Mouse (Mus musculus) heart, postnatal 0 days (tissue): ENCODE results near the gene Mbd4.

ENCODE experiments used
- CTCF ChIP-seq: IDR thresholded peaks from 2 replicates; pipeline ENCODE4 v1.5.1; 2016; ENCODE audit warnings: antibody characterized with exemption, control low read depth, low read depth
- EP300 ChIP-seq: IDR thresholded peaks from 2 replicates; pipeline ENCODE4 v1.6.1; 2016; ENCODE audit warnings: antibody characterized with exemption, low read depth

DNA sequence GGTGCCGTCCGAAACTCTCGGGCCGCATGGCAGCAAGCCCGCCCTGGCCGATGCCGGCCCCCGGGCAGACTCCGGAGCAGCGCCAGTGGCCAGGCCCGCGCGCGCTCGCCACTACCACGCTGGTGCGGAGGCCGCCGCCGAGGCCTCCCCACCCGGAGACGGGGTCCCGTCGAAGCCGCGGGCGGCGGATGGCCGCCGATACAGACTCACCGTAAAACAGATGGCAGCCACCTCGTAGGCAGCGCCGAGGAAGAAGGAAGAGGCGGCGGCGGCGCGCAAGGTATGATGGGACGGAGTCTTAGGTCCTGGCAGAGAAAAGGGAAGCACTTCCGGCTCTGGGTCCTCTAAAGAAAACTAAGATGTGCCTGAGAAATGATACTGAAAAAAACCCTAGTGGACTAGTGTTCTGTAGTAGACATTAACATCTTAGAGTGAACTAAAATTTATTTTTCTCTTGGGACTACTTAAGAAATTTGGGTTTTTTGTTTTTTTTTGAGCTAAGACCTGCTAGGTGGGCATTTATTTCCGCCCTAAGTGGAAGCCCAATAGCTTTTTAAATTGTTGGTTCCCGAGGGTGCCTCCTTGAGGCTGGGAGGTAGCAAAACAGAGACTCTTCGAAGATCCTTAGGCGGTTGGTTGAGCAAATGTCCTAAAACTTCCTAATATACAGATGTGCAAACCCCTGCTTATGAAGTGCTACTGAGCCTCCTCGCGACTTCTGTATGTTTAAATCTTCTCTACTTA lies 44.5 kb downstream of the Mbd4 start, which contains the start of gene Rpl32:
- TF ChIP-seq CTCF: peak; percentile 50
- peak; percentile 100 for TF ChIP-seq EP300
